Mouse (Mus musculus) lung, postnatal 0 days (tissue): Measurements from ENCODE around the gene Olfr1511.
"Not testable (repeated sequence)": the region's sequence is repeated elsewhere in the genome, so short reads cannot be mapped to it uniquely, and the experiment has no call there.

Experiments used
- CTCF ChIP-seq: IDR thresholded peaks from 2 replicates; pipeline ENCODE4 v1.5.1; 2016; ENCODE audit warnings: antibody characterized with exemption, mild to moderate bottlenecking
- EP300 ChIP-seq: IDR thresholded peaks from 2 replicates; pipeline ENCODE4 v1.6.1; 2016; ENCODE audit warnings: antibody characterized with exemption, mild to moderate bottlenecking, control low read depth

- not testable (repeated sequence) for TF ChIP-seq EP300, CTCF
These were observed 6.9 kb downstream of the Olfr1511 start for GRCm38 (mm10) chr14:52390084-52390848.
